Mouse (Mus musculus) lung, embryonic 14.5 days (tissue): ENCODE data around the gene Rbms1. TPM values are rescaled to one million over a fixed set of nuclear protein-coding genes. Genes with fewer than 3 reads are reported as not detected.

Experiments
- ATAC-seq: fragments of 200-750 bp; cut with Nextera tagmentation; 2 replicates; pipeline ENCODE4 v1.8.0; 2017; ENCODE audit warnings: mild to moderate bottlenecking, moderate TSS enrichment, moderate library complexity; ENCODE audit not compliant: insufficient read depth
- DNase-seq: peaks from one replicate; pipeline ENCODE4 v3.0.0-alpha.2; 2015
- H3K27ac ChIP-seq: fragments of 300-500 bp; sonication (generic); 2 replicates; pipeline ENCODE4 v1.5.1; 2014; ENCODE audit warnings: low read depth, mild to moderate bottlenecking, moderate library complexity
- H3K27me3 ChIP-seq: fragments of 300-500 bp; sonication (generic); 2 replicates; pipeline ENCODE4 v1.6.1; 2014; ENCODE audit warnings: low read length, control low read depth; ENCODE audit not compliant: insufficient read depth
- H3K36me3 ChIP-seq: fragments of 300-500 bp; sonication (generic); 2 replicates; pipeline ENCODE4 v1.6.1; 2014; ENCODE audit warnings: control low read depth; ENCODE audit not compliant: insufficient read depth
- H3K4me1 ChIP-seq: fragments of 300-500 bp; sonication (generic); 2 replicates; pipeline ENCODE4 v1.6.1; 2014; ENCODE audit warnings: antibody characterized with exemption, control low read depth; ENCODE audit not compliant: insufficient read depth
- H3K4me2 ChIP-seq: fragments of 300-500 bp; sonication (generic); 2 replicates; pipeline ENCODE4 v1.6.1; 2014; ENCODE audit warnings: mild to moderate bottlenecking
- H3K4me3 ChIP-seq: fragments of 300-500 bp; sonication (generic); 2 replicates; pipeline ENCODE4 v1.5.1; 2014; ENCODE audit warnings: low read depth, low read length
- H3K9ac ChIP-seq: fragments of 300-500 bp; sonication (generic); 2 replicates; pipeline ENCODE4 v1.6.1; 2014
- H3K9me3 ChIP-seq: fragments of 300-500 bp; sonication (generic); 2 replicates; pipeline ENCODE4 v1.6.1; 2016; ENCODE audit warnings: low read depth, low read length, control low read depth
- CTCF ChIP-seq: IDR thresholded peaks from 2 replicates; pipeline ENCODE4 v1.5.1; 2016; ENCODE audit warnings: antibody characterized with exemption, low read depth
- WGBS: fragments of 180-500 bp; shearing (Covaris S2); extraction: QIAGEN DNeasy Blood & Tissue Kit; methylation state at CpG from one replicate; pipeline ENCODE4 v1.1.7; 2014; 5-methylcytosine and 5-hydroxymethylcytosine counted together
- polyA plus RNA-seq: library from polyadenylated mRNA; unstranded; fragments of >200 nt; fragmentation: Nextera tagmentation; extraction: Ambion mirVana; gene quantifications from 2 replicates; pipeline ENCODE4 v1.2.1, GENCODE M21; 2014

Rbms1 gene
- polyA plus RNA-seq, 1 experiment from 2014 or later = 136 TPM

DNA sequence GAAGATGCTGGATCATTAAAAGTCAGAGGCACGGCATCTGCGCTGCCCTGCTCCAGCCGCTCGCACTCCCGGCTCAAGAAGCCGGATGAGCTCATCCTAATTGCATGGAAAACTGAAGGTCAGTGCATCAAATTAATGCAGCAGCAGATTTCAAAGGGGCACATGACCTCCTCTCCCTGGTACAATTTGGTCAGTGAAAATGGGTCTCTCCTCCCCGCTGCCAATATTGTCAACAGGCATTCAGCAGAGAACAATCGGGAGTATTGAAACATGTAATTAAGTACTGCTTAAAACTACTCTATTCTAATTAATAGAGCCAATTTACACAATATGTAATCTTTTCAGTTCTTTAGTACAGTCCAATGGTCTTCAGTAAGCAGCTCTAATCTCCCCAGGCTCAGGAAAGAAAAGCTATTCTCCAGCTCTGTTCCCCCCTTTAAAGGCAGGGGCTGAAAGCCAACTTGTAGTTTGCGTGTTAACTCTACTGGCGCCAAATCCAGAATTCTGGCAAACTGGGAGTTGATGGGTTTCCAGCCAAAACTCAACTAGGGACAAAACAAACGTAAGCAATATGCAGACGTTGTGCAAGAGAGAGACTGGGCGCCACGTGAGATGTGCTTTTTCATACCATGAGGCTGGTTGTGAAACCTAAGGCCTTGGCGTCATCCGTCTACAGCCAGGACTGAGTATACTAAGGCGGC, 165.9 kb downstream of the Rbms1 start:
- Histone ChIP-seq H3K4me2 (no peak overlapping the region), H3K4me1 (peaks cover 21% of the 10 kb centered on the region), H3K9ac (no peak overlapping the region), H3K9me3 (no peaks in the 10 kb centered on the region), H3K27me3 (no peaks in the 10 kb centered on the region), H3K36me3 (peaks cover 35% of the 10 kb centered on the region), H3K27ac (no peak overlapping the region), H3K4me3 (no peak overlapping the region)
- DNase-seq = peak; percentile 89
- 72% methylated on average over 17 of the region's 17 CpGs for WGBS
- no peak for ATAC-seq
- TF ChIP-seq CTCF = no peak

DNA sequence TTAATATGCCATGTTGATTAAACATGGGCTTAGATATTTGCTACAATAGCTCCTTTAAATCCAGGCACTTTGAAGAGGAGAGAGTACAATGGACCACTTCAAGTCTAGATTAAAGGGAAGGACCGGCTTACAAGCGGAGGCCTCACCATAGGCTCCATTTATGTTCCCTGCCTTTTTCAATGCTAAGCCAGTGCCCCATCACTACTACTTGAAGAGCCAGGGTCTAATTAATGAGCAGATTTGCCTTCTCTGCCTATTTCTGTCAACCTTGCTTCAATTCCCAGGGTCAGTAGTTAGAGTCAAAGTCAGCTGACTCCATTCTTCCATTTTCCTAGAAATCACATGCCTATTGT, 166.4 kb downstream of the Rbms1 start:
- Histone ChIP-seq H3K4me3 (no peak overlapping the region), H3K9me3 (no peaks in the 10 kb centered on the region), H3K4me2 (no peak overlapping the region), H3K27me3 (no peaks in the 10 kb centered on the region), H3K4me1 (peaks cover 20% of the 10 kb centered on the region), H3K9ac (no peak overlapping the region), H3K27ac (no peak overlapping the region), H3K36me3 (peaks cover 39% of the 10 kb centered on the region)
- no peak for TF ChIP-seq CTCF
- DNase-seq = no peak
- no peak for ATAC-seq
- WGBS = 65% methylated on average over 2 of the region's 2 CpGs

DNA sequence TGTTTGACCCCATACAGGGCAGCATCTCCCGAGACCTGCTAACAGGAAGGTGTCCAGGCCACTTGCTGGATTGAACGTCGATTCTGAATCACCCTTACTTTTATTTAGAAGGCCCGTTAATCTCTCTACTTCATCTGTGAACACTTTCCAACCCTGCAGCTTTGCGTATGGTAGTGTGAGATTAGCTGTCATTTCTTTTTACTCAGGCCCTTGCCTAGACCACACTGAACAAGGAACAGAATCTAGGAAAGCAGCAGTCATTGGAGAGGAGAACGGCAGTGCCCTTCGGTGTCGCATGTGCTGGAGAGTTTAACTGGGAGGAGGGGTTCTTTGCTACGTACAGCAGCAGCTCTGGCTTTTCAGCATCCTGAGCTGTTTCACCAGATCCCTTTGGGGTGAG, 167.1 kb downstream of the Rbms1 start:
- no peak for DNase-seq
- no peaks in the 10 kb centered on the region for H3K27me3 ChIP-seq
- no peak overlapping the region for H3K9ac ChIP-seq
- ATAC-seq = no peak
- TF ChIP-seq CTCF = no peak
- H3K36me3 ChIP-seq = peaks cover 44% of the 10 kb centered on the region
- 83% methylated on average over 9 of the region's 9 CpGs for WGBS
- no peaks in the 10 kb centered on the region for H3K9me3 ChIP-seq
- no peak overlapping the region for H3K4me3 ChIP-seq
- peaks cover 13% of the 10 kb centered on the region for H3K4me1 ChIP-seq
- H3K4me2 ChIP-seq = no peak overlapping the region
- H3K27ac ChIP-seq = no peak overlapping the region

DNA sequence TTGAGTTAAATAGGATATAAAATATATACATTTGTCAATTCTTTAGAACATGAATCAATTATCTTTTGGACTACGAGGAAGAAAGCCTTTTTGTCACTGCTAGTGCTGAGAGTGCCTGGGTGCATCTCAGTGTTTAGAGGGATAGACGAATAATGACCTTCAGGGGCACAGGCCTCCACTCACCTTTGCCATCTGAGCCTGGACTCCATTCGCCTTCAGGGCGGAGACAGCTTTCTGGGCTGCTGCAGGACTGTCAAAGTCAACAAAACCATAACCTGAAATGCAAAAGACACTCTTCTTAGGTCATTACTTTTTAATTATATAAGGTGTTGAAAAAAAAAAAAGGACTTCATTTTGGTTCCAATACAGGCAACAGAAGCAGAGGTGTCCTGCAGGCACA, 170.5 kb downstream of the Rbms1 start:
- Histone ChIP-seq H3K9me3 (no peaks in the 10 kb centered on the region), H3K36me3 (peaks cover 56% of the 10 kb centered on the region), H3K4me3 (no peak overlapping the region), H3K4me1 (peaks cover 5% of the 10 kb centered on the region; the same call in 1 of the 2 replicates), H3K27me3 (no peaks in the 10 kb centered on the region), H3K9ac (no peak overlapping the region), H3K27ac (no peak overlapping the region), H3K4me2 (no peak overlapping the region)
- ATAC-seq (no peak), DNase-seq (no peak)
- 81% methylated on average over 4 of the region's 4 CpGs for WGBS
- no peak for TF ChIP-seq CTCF

DNA sequence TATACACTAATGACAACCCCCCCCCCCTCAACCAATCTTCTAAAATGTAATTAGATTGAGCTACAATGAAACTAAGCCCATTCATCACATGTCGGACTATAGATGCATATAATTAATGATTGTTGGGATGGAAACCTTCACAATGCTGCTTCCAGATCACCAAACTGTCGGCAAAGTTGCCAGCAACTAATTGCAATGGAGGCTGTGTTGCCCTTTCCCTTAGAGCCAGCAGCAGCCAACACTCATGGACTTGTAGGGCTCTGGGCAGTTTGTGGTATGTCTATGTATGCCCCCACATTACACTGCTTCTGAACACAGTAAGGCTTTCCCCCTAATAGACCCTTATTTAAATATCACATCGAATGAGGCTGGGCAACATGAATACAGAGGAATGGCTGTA, 173.9 kb downstream of the Rbms1 start:
- H3K4me2 ChIP-seq = no peak overlapping the region
- 89% methylated on average over 3 of the region's 3 CpGs for WGBS
- H3K9me3 ChIP-seq = no peaks in the 10 kb centered on the region
- H3K4me3 ChIP-seq = no peak overlapping the region
- no peak overlapping the region for H3K27ac ChIP-seq
- no peak for TF ChIP-seq CTCF
- H3K27me3 ChIP-seq = no peaks in the 10 kb centered on the region
- no peaks in the 10 kb centered on the region for H3K4me1 ChIP-seq
- ATAC-seq = no peak
- H3K36me3 ChIP-seq = peaks cover 39% of the 10 kb centered on the region
- DNase-seq = no peak
- H3K9ac ChIP-seq = no peak overlapping the region

DNA sequence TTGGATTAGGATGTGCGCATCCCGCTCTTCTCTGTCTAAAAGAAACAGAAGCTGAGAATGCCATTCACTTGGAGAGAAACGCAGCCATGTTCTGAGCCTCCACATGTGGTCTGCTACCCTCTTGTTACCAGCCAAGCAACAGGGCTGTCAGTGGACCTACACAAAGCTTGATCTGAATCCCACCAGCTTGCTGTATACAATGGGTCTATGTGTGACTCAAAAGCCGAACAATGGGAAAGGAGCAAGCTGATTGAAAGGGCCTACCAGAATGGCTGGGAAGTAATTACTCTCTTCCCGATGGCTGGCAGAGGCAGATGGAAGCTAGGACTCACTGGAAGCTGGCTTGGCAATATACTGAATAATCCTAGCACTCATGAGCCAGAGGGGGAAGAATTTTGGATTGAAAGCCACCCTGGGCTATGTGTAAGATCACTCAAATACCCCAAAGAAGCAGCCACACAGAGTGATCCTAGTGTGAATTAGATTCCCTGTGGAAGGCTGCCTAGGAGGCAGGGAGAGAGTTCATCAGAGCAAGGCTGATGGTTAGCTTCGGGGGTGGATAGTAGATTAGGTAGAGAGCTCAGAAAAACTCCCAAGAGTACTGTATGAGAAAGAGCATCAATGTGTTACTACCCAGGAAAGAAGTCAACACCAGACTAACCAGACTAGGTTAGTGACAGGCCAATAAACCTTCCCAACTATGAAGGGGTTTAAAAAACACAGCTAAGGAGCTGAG, 174.7 kb downstream of the Rbms1 start:
- WGBS = 90% methylated on average over 6 of the region's 6 CpGs
- H3K36me3 ChIP-seq = peaks cover 42% of the 10 kb centered on the region

DNA sequence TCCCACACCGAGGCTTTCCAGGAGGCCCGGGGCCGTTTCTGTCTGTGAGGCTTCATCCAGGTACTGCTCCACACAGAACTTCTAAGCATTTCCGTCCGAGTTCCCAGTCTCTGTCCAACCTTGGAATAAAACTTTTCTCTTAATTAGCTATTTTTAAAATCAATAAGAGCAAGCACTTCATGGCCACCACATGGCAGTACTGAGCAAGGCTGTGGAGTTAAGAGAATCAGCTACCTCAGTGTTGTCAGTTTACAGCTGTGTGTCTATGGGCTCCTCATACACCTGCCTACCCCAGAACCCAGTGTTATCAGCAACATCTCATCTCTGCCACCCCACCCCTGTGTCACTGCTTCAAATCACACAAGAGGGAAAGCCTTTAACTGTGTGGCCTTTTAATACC, 175.9 kb downstream of the Rbms1 start:
- peak; percentile 38; the same call in 1 of the 2 replicates for TF ChIP-seq CTCF
- ATAC-seq = no peak
- no peak for DNase-seq
- Histone ChIP-seq H3K4me2 (no peak overlapping the region), H3K4me3 (no peak overlapping the region), H3K4me1 (no peaks in the 10 kb centered on the region), H3K27me3 (no peaks in the 10 kb centered on the region), H3K9me3 (no peaks in the 10 kb centered on the region), H3K9ac (no peak overlapping the region), H3K27ac (no peak overlapping the region), H3K36me3 (peaks cover 44% of the 10 kb centered on the region)
- WGBS = 79% methylated on average over 5 of the region's 5 CpGs

More for the DNA sequence above, 174.7 kb downstream of the Rbms1 start:
- H3K4me1 ChIP-seq = no peaks in the 10 kb centered on the region
- no peak overlapping the region for H3K9ac ChIP-seq
- H3K9me3 ChIP-seq = no peaks in the 10 kb centered on the region
- ATAC-seq (no peak), DNase-seq (no peak)
- no peaks in the 10 kb centered on the region for H3K27me3 ChIP-seq
- H3K27ac ChIP-seq = no peak overlapping the region
- no peak overlapping the region for H3K4me3 ChIP-seq
- H3K4me2 ChIP-seq = no peak overlapping the region
- no peak for TF ChIP-seq CTCF
